Mouse (Mus musculus) heart, embryonic 14.5 days (tissue): ENCODE measurements around the gene Gm17949. TPM values are rescaled to one million over a fixed set of nuclear protein-coding genes. Genes with fewer than 3 reads are reported as not detected.
A peak's percentile ranks its signal among the peaks of the same experiment; 100 is the strongest.
"Not testable (repeated sequence)": the region's sequence is repeated elsewhere in the genome, so short reads cannot be mapped to it uniquely, and the experiment has no call there.

Experiments used
- ATAC-seq: fragments of 200-750 bp; cut with Nextera tagmentation; 2 replicates; pipeline ENCODE4 v1.8.0; 2017; ENCODE audit warnings: low read depth, moderate TSS enrichment; ENCODE audit not compliant: insufficient number of reproducible peaks, insufficient read depth, low FRiP score
- H3K27ac ChIP-seq, 2 experiments: fragments of 200-500 bp in 1 of 2; fragments of 300-500 bp in 1 of 2; sonication (generic) in 1 of 2; replicated peaks in 1 of 2; 2 replicates each; pipeline ENCODE4 v1.5.1; 2012 to 2014; ENCODE audit warnings: low read depth in 2 of 2, low read length in 2 of 2, control low read depth in 1 of 2, mild to moderate bottlenecking in 1 of 2, mixed read lengths in 1 of 2; ENCODE audit not compliant: control insufficient read depth in 1 of 2, insufficient read depth in 1 of 2
- H3K27me3 ChIP-seq: fragments of 300-500 bp; sonication (generic); 2 replicates; pipeline ENCODE4 v1.6.1; 2014; ENCODE audit warnings: mild to moderate bottlenecking, low read length, control low read depth; ENCODE audit not compliant: control insufficient read depth, insufficient read depth
- H3K36me3 ChIP-seq: fragments of 300-500 bp; sonication (generic); 2 replicates; pipeline ENCODE4 v1.6.1; 2014; ENCODE audit warnings: mild to moderate bottlenecking, control low read depth, low read length, mixed read lengths; ENCODE audit not compliant: control insufficient read depth, insufficient read depth
- H3K4me1 ChIP-seq, 2 experiments: fragments of 200-500 bp in 1 of 2; fragments of 300-500 bp in 1 of 2; sonication (generic) in 1 of 2; 2 replicates each; pipeline ENCODE4 v1.6.1; 2012 to 2014; ENCODE audit warnings: low read length in 2 of 2, control low read depth in 1 of 2, mixed read lengths in 1 of 2; ENCODE audit not compliant: control insufficient read depth in 2 of 2, insufficient read depth in 2 of 2
- H3K4me2 ChIP-seq: fragments of 300-500 bp; sonication (generic); 2 replicates; pipeline ENCODE4 v1.6.1; 2014; ENCODE audit warnings: mild to moderate bottlenecking, low read length
- H3K4me3 ChIP-seq, 2 experiments: fragments of 200-500 bp in 1 of 2; fragments of 300-500 bp in 1 of 2; sonication (generic) in 1 of 2; 2 replicates each; pipeline ENCODE4 v1.5.1; 2012 to 2014; ENCODE audit warnings: low read length in 2 of 2, mild to moderate bottlenecking in 2 of 2, control low read depth in 1 of 2, low read depth in 1 of 2, moderate library complexity in 1 of 2; ENCODE audit not compliant: control insufficient read depth in 1 of 2, insufficient read depth in 1 of 2
- H3K9ac ChIP-seq: fragments of 300-500 bp; sonication (generic); 2 replicates; pipeline ENCODE4 v1.6.1; 2014; ENCODE audit warnings: mild to moderate bottlenecking, low read length
- H3K9me3 ChIP-seq: fragments of 300-500 bp; sonication (generic); 2 replicates; pipeline ENCODE4 v1.6.1; 2016; ENCODE audit warnings: low read length, control low read depth; ENCODE audit not compliant: control insufficient read depth
- WGBS: fragments of 180-500 bp; shearing (Covaris S2); extraction: QIAGEN DNeasy Blood & Tissue Kit; methylation state at CpG from one replicate; pipeline ENCODE4 v1.1.7; 2014; 5-methylcytosine and 5-hydroxymethylcytosine counted together
- polyA plus RNA-seq: library from polyadenylated mRNA; unstranded; fragments of >200 nt; fragmentation: Nextera tagmentation; extraction: Ambion mirVana; gene quantifications from 2 replicates; pipeline ENCODE4 v1.2.1, GENCODE M21; 2014

The Gm17949 gene
- polyA plus RNA-seq, 1 experiment from 2014 or later = 0.34 TPM

DNA sequence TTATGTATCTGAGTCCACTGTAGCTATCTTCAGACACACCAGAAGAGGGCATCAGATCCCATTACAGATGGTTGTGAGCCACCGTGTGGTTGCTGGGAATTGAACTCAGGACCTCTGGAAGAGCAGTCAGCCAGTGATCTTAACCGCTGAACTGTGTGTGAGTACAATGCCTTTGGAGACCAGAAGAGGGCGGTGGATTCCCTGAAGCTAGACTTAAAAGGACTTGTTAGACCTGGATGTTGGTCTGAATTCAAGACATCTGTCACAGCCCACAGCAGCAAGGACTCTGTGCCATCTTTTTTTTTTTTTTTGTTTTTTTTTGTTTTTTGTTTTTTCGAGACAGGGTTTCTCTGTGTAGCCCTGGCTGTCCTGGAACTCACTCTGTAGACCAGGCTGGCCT is 40.4 kb downstream of the Gm17949 start:
- not testable (repeated sequence) for H3K4me3 ChIP-seq, H3K27ac ChIP-seq, H3K27me3 ChIP-seq, ATAC-seq, H3K9me3 ChIP-seq, H3K4me1 ChIP-seq, H3K4me2 ChIP-seq, H3K9ac ChIP-seq
- 80% methylated on average over 4 of the region's 4 CpGs for WGBS
- H3K36me3 ChIP-seq = peaks cover 74% of the 10 kb centered on the region

DNA sequence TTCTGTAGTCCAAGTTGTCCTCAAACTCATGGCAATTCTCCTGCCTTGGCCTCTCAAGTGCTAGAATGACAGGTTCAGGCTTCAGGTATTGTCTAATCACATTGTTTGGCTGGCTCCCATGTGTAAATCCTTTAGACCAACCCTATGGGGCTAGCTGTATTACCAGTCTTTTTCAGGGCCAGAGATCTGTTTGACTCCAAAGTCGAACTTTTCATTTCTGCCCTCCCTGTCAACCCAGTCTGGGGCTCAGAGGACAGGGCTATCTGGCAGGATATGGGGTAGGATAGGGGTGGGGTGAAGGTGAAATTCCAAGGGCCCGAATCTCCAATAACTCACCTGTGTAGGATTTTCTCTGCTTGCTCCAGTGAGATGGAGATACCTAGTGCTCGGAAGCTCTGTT is 45.0 kb downstream of the Gm17949 start:
- Histone ChIP-seq H3K4me3 (no peak overlapping the region), H3K9ac (no peak overlapping the region), H3K27ac (no peak overlapping the region), H3K9me3 (no peaks in the 10 kb centered on the region), H3K4me1 (peaks cover 9 to 19% of the 10 kb centered on the region in 2 experiments; a peak in 3 of 4 replicates), H3K27me3 (peaks cover 5% of the 10 kb centered on the region), H3K36me3 (peaks cover 55% of the 10 kb centered on the region), H3K4me2 (no peak overlapping the region)
- 85% methylated on average over 3 of the region's 3 CpGs for WGBS
- no peak for ATAC-seq

GRCm38 (mm10) chr17:57058891-57059485 is 47.7 kb downstream of the Gm17949 start, which contains the start of gene Crb3:
Crb3 (plus strand) TSS chr17:57059105.
- Histone ChIP-seq H3K9me3 (no peaks in the 10 kb centered on the region), H3K27me3 (peaks cover 29% of the 10 kb centered on the region), H3K4me2 (peak within 1 kb of the TSS; percentile 68), H3K27ac (peak within 1 kb of the TSS; percentile 57), H3K36me3 (peaks cover 28% of the 10 kb centered on the region), H3K4me1 (peaks cover 18 to 28% of the 10 kb centered on the region in 2 experiments; a peak in 3 of 4 replicates), H3K4me3 (peak within 1 kb of the TSS; percentile 69 to 80), H3K9ac (peak within 1 kb of the TSS; percentile 81)
- WGBS = 7% methylated on average over 8 of the region's 22 CpGs
- no peak; the same call in 1 of the 2 replicates for ATAC-seq

- Histone ChIP-seq H3K4me1 (peaks cover 18 to 28% of the 10 kb centered on the region in 2 experiments; a peak in 3 of 4 replicates), H3K36me3 (peaks cover 22% of the 10 kb centered on the region), H3K27me3 (peaks cover 34% of the 10 kb centered on the region), H3K9me3 (no peaks in the 10 kb centered on the region), H3K4me3 (peak within 1 kb of the TSS; percentile 69 to 80), H3K27ac (peak within 1 kb of the TSS; percentile 57 to 69), H3K4me2 (peak within 1 kb of the TSS; percentile 68), H3K9ac (peak within 1 kb of the TSS; percentile 81)
- WGBS = under 1% methylated on average over 31 of the region's 45 CpGs
- ATAC-seq = peak; percentile 57
Observed at GRCm38 (mm10) chr17:57059486-57059977, 48.3 kb downstream of the Gm17949 start, which contains the start of gene Slc25a23. Slc25a23 (minus strand) TSS chr17:57059863.

GRCm38 (mm10) chr17:57060231-57060801 is 49.0 kb downstream of the Gm17949 start:
- no peaks in the 10 kb centered on the region for H3K9me3 ChIP-seq
- under 1% methylated on average over 44 of the region's 44 CpGs for WGBS
- peak; percentile 85 for ATAC-seq
- peak overlapping the region; percentile 68 for H3K4me2 ChIP-seq
- peak overlapping the region; percentile 81 for H3K9ac ChIP-seq
- H3K4me3 ChIP-seq = peak overlapping the region; percentile 69 to 80
- H3K36me3 ChIP-seq = peaks cover 15% of the 10 kb centered on the region
- H3K27me3 ChIP-seq = peaks cover 42% of the 10 kb centered on the region
- peaks cover 18 to 28% of the 10 kb centered on the region in 2 experiments; a peak in 3 of 4 replicates for H3K4me1 ChIP-seq
- peak overlapping the region; percentile 57 to 69 for H3K27ac ChIP-seq

DNA sequence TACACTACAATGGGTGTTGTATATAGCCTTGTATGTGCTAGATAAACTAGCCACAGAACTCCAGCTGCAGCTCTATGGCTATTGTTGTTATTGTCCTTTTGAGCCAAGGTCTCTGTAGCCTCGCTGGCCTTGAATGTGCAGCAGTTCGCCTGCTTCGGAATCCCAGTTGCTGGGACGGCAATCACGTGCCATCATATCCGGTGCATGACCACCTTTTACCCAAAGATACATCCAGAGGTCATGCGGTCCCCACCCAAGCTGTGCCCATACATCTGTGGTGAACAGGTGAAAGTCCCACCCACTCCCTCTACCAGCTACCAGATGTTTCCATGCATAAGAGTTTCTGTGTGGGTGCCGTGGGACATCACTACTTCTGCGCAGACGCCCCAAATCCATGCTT is 49.8 kb downstream of the Gm17949 start:
- Histone ChIP-seq H3K9me3 (no peaks in the 10 kb centered on the region), H3K9ac (no peak overlapping the region; the same call in 1 of the 2 replicates), H3K27me3 (peaks cover 43% of the 10 kb centered on the region), H3K4me3 (peak overlapping the region in 1 of 2 experiments; percentile 69; a peak in 2 of 4 replicates), H3K27ac (no peak overlapping the region), H3K4me2 (peak overlapping the region; percentile 68), H3K4me1 (peaks cover 18 to 28% of the 10 kb centered on the region in 2 experiments; a peak in 3 of 4 replicates), H3K36me3 (peaks cover 9% of the 10 kb centered on the region; the same call in 1 of the 2 replicates)
- no peak for ATAC-seq
- WGBS = 42% methylated on average over 10 of the region's 10 CpGs

DNA sequence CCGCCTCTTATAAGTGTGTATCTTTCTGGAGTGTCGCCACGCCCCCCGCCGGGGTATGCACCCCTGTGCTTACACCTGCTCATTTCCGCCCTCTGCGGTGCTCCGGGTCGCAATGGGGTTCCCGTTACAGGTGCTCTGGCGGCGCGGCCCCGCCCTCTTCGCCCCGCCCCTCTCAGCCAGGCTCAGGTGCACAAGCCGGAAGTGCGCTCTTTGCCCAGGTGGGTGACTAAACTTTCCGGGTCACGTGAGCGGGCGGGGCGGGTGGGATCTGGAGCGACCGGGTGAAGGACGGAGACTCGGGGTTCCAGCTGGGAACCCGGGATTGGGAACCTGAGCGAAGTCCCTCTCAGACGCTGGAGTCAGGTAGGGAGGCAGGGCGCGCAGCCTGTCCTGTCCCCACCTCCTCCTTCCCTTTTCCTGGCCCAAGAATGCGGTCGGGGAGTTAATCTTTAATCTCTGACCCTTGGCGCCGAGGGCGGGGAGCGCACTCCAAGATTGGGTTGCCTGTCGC is 50.8 kb downstream of the Gm17949 start:
- 2% methylated on average over 38 of the region's 39 CpGs for WGBS

More for the DNA sequence above, 50.8 kb downstream of the Gm17949 start:
- Histone ChIP-seq H3K36me3 (0 out of 2 replicates have a peak, but pooled peaks cover 2% of the 10 kb centered on the region), H3K27ac (no peak overlapping the region), H3K9me3 (no peaks in the 10 kb centered on the region), H3K4me2 (peak overlapping the region; percentile 77), H3K9ac (no peak overlapping the region), H3K4me1 (peaks cover 18 to 28% of the 10 kb centered on the region in 2 experiments; a peak in 3 of 4 replicates), H3K27me3 (peaks cover 47% of the 10 kb centered on the region), H3K4me3 (peak overlapping the region; percentile 16 to 44; a peak in 3 of 4 replicates)
- no peak for ATAC-seq
